Mouse (Mus musculus): ENCODE data around the gene Gpn2.

GRCm38 (mm10) chr4:133559846-133560245 is 24.3 kb upstream of the Gpn2 start:
- TF ChIP-seq POLR2AphosphoS2 (IDR thresholded peaks at IDR 0.05; ENCODE audit: insufficient read length, low read depth) (no peak), TCF3 (IDR thresholded peaks at IDR 0.05; ENCODE audit: insufficient read length, low read depth) (no peak), POLR2A (IDR thresholded peaks at IDR 0.05; ENCODE audit: insufficient read length, low read depth) (no peak), TCF12 (IDR thresholded peaks at IDR 0.05; ENCODE audit: insufficient read depth, poor library complexity, severe bottlenecking) (no peak), MYOD1 (IDR thresholded peaks at IDR 0.05; ENCODE audit: control insufficient read depth in 1 of 3, insufficient read length in 2 of 3, low read depth in 2 of 3) (no peak), USF1 (IDR thresholded peaks at IDR 0.05; ENCODE audit: low read depth) (no peak), MYOG (IDR thresholded peaks at IDR 0.05; ENCODE audit: control insufficient read depth in 1 of 3, insufficient read depth in 1 of 3, insufficient read length in 2 of 3, low read depth in 2 of 3) (no peak)
